Mouse (Mus musculus) kidney, embryonic 16.5 days (tissue): ENCODE data around the gene Slamf9. TPM values are rescaled to one million over a fixed set of nuclear protein-coding genes. Genes with fewer than 3 reads are reported as not detected.
A peak's percentile ranks its signal among the peaks of the same experiment; 100 is the strongest.

ENCODE experiments used
- ATAC-seq: fragments of 200-750 bp; cut with Nextera tagmentation; 2 replicates; pipeline ENCODE4 v1.8.0; 2017; ENCODE audit warnings: moderate TSS enrichment; ENCODE audit not compliant: low FRiP score, low TSS enrichment
- H3K27ac ChIP-seq: fragments of 300-500 bp; sonication (generic); 2 replicates; pipeline ENCODE4 v1.5.1; 2014; ENCODE audit warnings: low read length
- H3K27me3 ChIP-seq: fragments of 300-500 bp; sonication (generic); 2 replicates; pipeline ENCODE4 v1.6.1; 2014; ENCODE audit warnings: low read length, control low read depth, mixed read lengths; ENCODE audit not compliant: insufficient read depth
- H3K36me3 ChIP-seq: fragments of 300-500 bp; sonication (generic); 2 replicates; pipeline ENCODE4 v1.6.1; 2014; ENCODE audit warnings: low read length, control low read depth, mixed read lengths; ENCODE audit not compliant: insufficient read depth
- H3K4me1 ChIP-seq: fragments of 300-500 bp; sonication (generic); 2 replicates; pipeline ENCODE4 v1.6.1; 2014; ENCODE audit warnings: low read length, control low read depth, mixed read lengths; ENCODE audit not compliant: insufficient read depth
- H3K4me2 ChIP-seq: fragments of 300-500 bp; sonication (generic); replicated peaks from 2 replicates; pipeline ENCODE4 v1.6.1; 2014; ENCODE audit warnings: low read depth, low read length
- H3K4me3 ChIP-seq: fragments of 300-500 bp; sonication (generic); 2 replicates; pipeline ENCODE4 v1.5.1; 2014; ENCODE audit warnings: mild to moderate bottlenecking, low read length
- H3K9ac ChIP-seq: fragments of 300-500 bp; sonication (generic); replicated peaks from 2 replicates; pipeline ENCODE4 v1.6.1; 2014; ENCODE audit warnings: low read length
- H3K9me3 ChIP-seq: fragments of 300-500 bp; sonication (generic); 2 replicates; pipeline ENCODE4 v1.6.1; 2016; ENCODE audit warnings: low read length, control low read depth
- WGBS: fragments of 180-500 bp; shearing (Covaris S2); extraction: QIAGEN DNeasy Blood & Tissue Kit; methylation state at CpG from one replicate; pipeline ENCODE4 v1.1.7; 2014; 5-methylcytosine and 5-hydroxymethylcytosine counted together
- polyA plus RNA-seq: library from polyadenylated mRNA; unstranded; fragments of >200 nt; fragmentation: Nextera tagmentation; extraction: Ambion mirVana; gene quantifications from 2 replicates; pipeline ENCODE4 v1.2.1, GENCODE M21; 2015

Gene Slamf9
- polyA plus RNA-seq: 1.0 and 1.7 TPM in 2 replicates

GRCm38 (mm10) chr1:172475054-172475741 is at the start of gene Slamf9:
Slamf9 (plus strand) TSS chr1:172475358.
- Histone ChIP-seq H3K9ac (no peak within 1 kb of the TSS), H3K27ac (no peak within 1 kb of the TSS), H3K4me2 (no peak within 1 kb of the TSS), H3K9me3 (no peaks in the 10 kb centered on the region; the same call in 1 of the 2 replicates), H3K36me3 (no peaks in the 10 kb centered on the region), H3K27me3 (no peaks in the 10 kb centered on the region), H3K4me1 (0 out of 2 replicates have a peak, but pooled peaks cover 2% of the 10 kb centered on the region), H3K4me3 (no peak within 1 kb of the TSS)
- no peak for ATAC-seq
- WGBS: 50% methylated on average over 7 of the region's 7 CpGs

GRCm38 (mm10) chr1:172426419-172426818 is 48.7 kb upstream of the Slamf9 start:
- WGBS: 73% methylated on average over 1 of the region's 1 CpGs
- ATAC-seq: no peak

GRCm38 (mm10) chr1:172427841-172428240 is 47.3 kb upstream of the Slamf9 start:
- H3K27ac ChIP-seq: no peak overlapping the region
- H3K27me3 ChIP-seq: no peaks in the 10 kb centered on the region
- WGBS: 91% methylated on average over 3 of the region's 3 CpGs
- H3K9me3 ChIP-seq: no peaks in the 10 kb centered on the region
- no peaks in the 10 kb centered on the region for H3K36me3 ChIP-seq
- no peak overlapping the region for H3K4me3 ChIP-seq
- H3K9ac ChIP-seq: no peak overlapping the region
- H3K4me2 ChIP-seq: no peak overlapping the region
- H3K4me1 ChIP-seq: peaks cover 16% of the 10 kb centered on the region
- ATAC-seq: no peak

More at GRCm38 (mm10) chr1:172426419-172426818, 48.7 kb upstream of the Slamf9 start:
- Histone ChIP-seq H3K27me3 (no peaks in the 10 kb centered on the region), H3K4me3 (no peak overlapping the region), H3K27ac (no peak overlapping the region), H3K9me3 (no peaks in the 10 kb centered on the region), H3K9ac (no peak overlapping the region), H3K4me1 (peaks cover 9% of the 10 kb centered on the region), H3K36me3 (no peaks in the 10 kb centered on the region), H3K4me2 (no peak overlapping the region)

- Histone ChIP-seq H3K4me1 (peaks cover 17% of the 10 kb centered on the region), H3K4me2 (no peak overlapping the region), H3K9me3 (no peaks in the 10 kb centered on the region), H3K27ac (no peak overlapping the region), H3K4me3 (no peak overlapping the region), H3K27me3 (no peaks in the 10 kb centered on the region), H3K9ac (no peak overlapping the region), H3K36me3 (no peaks in the 10 kb centered on the region)
- peak; percentile 19; the same call in 1 of the 2 replicates for ATAC-seq
- WGBS: 54% methylated on average over 1 of the region's 1 CpGs
Measured at GRCm38 (mm10) chr1:172428614-172429013, 46.5 kb upstream of the Slamf9 start.

GRCm38 (mm10) chr1:172430731-172431220 is 44.4 kb upstream of the Slamf9 start:
- no peak overlapping the region for H3K4me3 ChIP-seq
- no peak for ATAC-seq
- no peak overlapping the region for H3K4me2 ChIP-seq
- H3K4me1 ChIP-seq: peaks cover 27% of the 10 kb centered on the region
- 54% methylated on average over 9 of the region's 9 CpGs for WGBS
- no peaks in the 10 kb centered on the region for H3K36me3 ChIP-seq
- peak overlapping the region; percentile 83; the same call in 1 of the 2 replicates for H3K27ac ChIP-seq
- H3K9me3 ChIP-seq: no peaks in the 10 kb centered on the region
- no peaks in the 10 kb centered on the region for H3K27me3 ChIP-seq
- no peak overlapping the region for H3K9ac ChIP-seq

GRCm38 (mm10) chr1:172431836-172432586 is 43.1 kb upstream of the Slamf9 start:
- H3K4me2 ChIP-seq: no peak overlapping the region

GRCm38 (mm10) chr1:172432587-172432955 is 42.6 kb upstream of the Slamf9 start:
- peaks cover 35% of the 10 kb centered on the region for H3K4me1 ChIP-seq
- H3K36me3 ChIP-seq: no peaks in the 10 kb centered on the region
- peak overlapping the region; percentile 83 for H3K27ac ChIP-seq
- H3K27me3 ChIP-seq: no peaks in the 10 kb centered on the region
- H3K9me3 ChIP-seq: no peaks in the 10 kb centered on the region
- no peak overlapping the region for H3K4me2 ChIP-seq
- ATAC-seq: no peak
- H3K9ac ChIP-seq: no peak overlapping the region
- H3K4me3 ChIP-seq: no peak overlapping the region
- 40% methylated on average over 3 of the region's 3 CpGs for WGBS

More at GRCm38 (mm10) chr1:172431836-172432586, 43.1 kb upstream of the Slamf9 start:
- Histone ChIP-seq H3K4me1 (peaks cover 34% of the 10 kb centered on the region), H3K27me3 (no peaks in the 10 kb centered on the region), H3K9ac (no peak overlapping the region), H3K4me3 (no peak overlapping the region), H3K27ac (peak overlapping the region; percentile 83), H3K36me3 (no peaks in the 10 kb centered on the region), H3K9me3 (no peaks in the 10 kb centered on the region)
- peak; percentile 76 for ATAC-seq
- 22% methylated on average over 4 of the region's 4 CpGs for WGBS

- WGBS: 63% methylated on average over 20 of the region's 20 CpGs
- no peak for ATAC-seq
- no peaks in the 10 kb centered on the region for H3K9me3 ChIP-seq
- H3K36me3 ChIP-seq: no peaks in the 10 kb centered on the region
- H3K27ac ChIP-seq: peak overlapping the region; percentile 83
- H3K9ac ChIP-seq: no peak overlapping the region
- H3K27me3 ChIP-seq: no peaks in the 10 kb centered on the region
- no peak overlapping the region for H3K4me2 ChIP-seq
- H3K4me3 ChIP-seq: no peak overlapping the region
- peaks cover 35% of the 10 kb centered on the region for H3K4me1 ChIP-seq
Measured at GRCm38 (mm10) chr1:172433012-172433850, 41.9 kb upstream of the Slamf9 start.

- no peak overlapping the region for H3K9ac ChIP-seq
- WGBS: 67% methylated on average over 4 of the region's 4 CpGs
- H3K36me3 ChIP-seq: no peaks in the 10 kb centered on the region
- H3K27me3 ChIP-seq: no peaks in the 10 kb centered on the region
- H3K9me3 ChIP-seq: no peaks in the 10 kb centered on the region
- H3K4me3 ChIP-seq: no peak overlapping the region
- no peak for ATAC-seq
- H3K4me2 ChIP-seq: no peak overlapping the region
- H3K27ac ChIP-seq: peak overlapping the region; percentile 83
- peaks cover 35% of the 10 kb centered on the region for H3K4me1 ChIP-seq
Measured at GRCm38 (mm10) chr1:172433851-172434165, 41.4 kb upstream of the Slamf9 start.
